Mouse (Mus musculus): ENCODE results near the gene Rnf150. TPM values are rescaled to one million over a fixed set of nuclear protein-coding genes. Genes with fewer than 3 reads are reported as not detected.
"Not testable (repeated sequence)": the region's sequence is repeated elsewhere in the genome, so short reads cannot be mapped to it uniquely, and the experiment has no call there.

Rnf150 gene
- polyA plus RNA-seq, 1 experiment from 2014 or later = 3.1 TPM

- ATAC-seq (ENCODE audit: insufficient number of reproducible peaks, insufficient read depth, low FRiP score, low TSS enrichment); H3K27me3 ChIP-seq; H3K4me2 ChIP-seq (replicated peaks); H3K4me1 ChIP-seq; H3K36me3 ChIP-seq; H3K9me3 ChIP-seq; H3K9ac ChIP-seq; H3K4me3 ChIP-seq; H3K27ac ChIP-seq: not testable (repeated sequence)
- 79% methylated on average over 8 of the region's 8 CpGs for WGBS
These were observed 218.7 kb downstream of the Rnf150 start for GRCm38 (mm10) chr8:83081806-83082205.

GRCm38 (mm10) chr8:83082251-83082650 is 219.1 kb downstream of the Rnf150 start:
- H3K9me3 ChIP-seq = no peaks in the 10 kb centered on the region
- no peak overlapping the region for H3K4me2 ChIP-seq (replicated peaks)
- no peak overlapping the region for H3K9ac ChIP-seq
- no peak overlapping the region for H3K4me3 ChIP-seq
- no peaks in the 10 kb centered on the region for H3K36me3 ChIP-seq
- H3K4me1 ChIP-seq = peaks cover 10% of the 10 kb centered on the region; the same call in 1 of the 2 replicates
- H3K27ac ChIP-seq = no peak overlapping the region
- ATAC-seq (ENCODE audit: insufficient number of reproducible peaks, insufficient read depth, low FRiP score, low TSS enrichment) = no peak
- WGBS = 71% methylated on average over 7 of the region's 7 CpGs
- H3K27me3 ChIP-seq = no peaks in the 10 kb centered on the region

- no peak for ATAC-seq (ENCODE audit: insufficient number of reproducible peaks, insufficient read depth, low FRiP score, low TSS enrichment)
- H3K9ac ChIP-seq = no peak overlapping the region
- no peak overlapping the region for H3K4me2 ChIP-seq (replicated peaks)
- H3K9me3 ChIP-seq = no peaks in the 10 kb centered on the region
- no peak overlapping the region for H3K4me3 ChIP-seq
- WGBS = 76% methylated on average over 6 of the region's 6 CpGs
- H3K27ac ChIP-seq = no peak overlapping the region
- H3K36me3 ChIP-seq = no peaks in the 10 kb centered on the region
- H3K27me3 ChIP-seq = no peaks in the 10 kb centered on the region
- peaks cover 9% of the 10 kb centered on the region; the same call in 1 of the 2 replicates for H3K4me1 ChIP-seq
These were observed 220.3 kb downstream of the Rnf150 start for GRCm38 (mm10) chr8:83083452-83083851.

GRCm38 (mm10) chr8:83085581-83085980 is 222.4 kb downstream of the Rnf150 start:
- Histone ChIP-seq H3K9me3 (no peaks in the 10 kb centered on the region), H3K27me3 (no peaks in the 10 kb centered on the region), H3K9ac (no peak overlapping the region), H3K4me2 (replicated peaks) (no peak overlapping the region), H3K4me3 (no peak overlapping the region), H3K27ac (no peak overlapping the region), H3K4me1 (peaks cover 4% of the 10 kb centered on the region; the same call in 1 of the 2 replicates), H3K36me3 (no peaks in the 10 kb centered on the region)
- ATAC-seq (ENCODE audit: insufficient number of reproducible peaks, insufficient read depth, low FRiP score, low TSS enrichment) = no peak
- WGBS = 75% methylated on average over 3 of the region's 3 CpGs

GRCm38 (mm10) chr8:83086625-83087024 is 223.5 kb downstream of the Rnf150 start:
- H3K27me3 ChIP-seq = no peaks in the 10 kb centered on the region
- H3K9me3 ChIP-seq = no peaks in the 10 kb centered on the region
- H3K4me1 ChIP-seq = no peaks in the 10 kb centered on the region
- ATAC-seq (ENCODE audit: insufficient number of reproducible peaks, insufficient read depth, low FRiP score, low TSS enrichment) = no peak
- 86% methylated on average over 8 of the region's 8 CpGs for WGBS
- H3K9ac ChIP-seq = no peak overlapping the region
- no peak overlapping the region for H3K27ac ChIP-seq
- no peaks in the 10 kb centered on the region for H3K36me3 ChIP-seq
- no peak overlapping the region for H3K4me3 ChIP-seq
- no peak overlapping the region for H3K4me2 ChIP-seq (replicated peaks)

GRCm38 (mm10) chr8:83087604-83088003 is 224.4 kb downstream of the Rnf150 start:
- Histone ChIP-seq H3K4me2 (replicated peaks) (no peak overlapping the region), H3K36me3 (no peaks in the 10 kb centered on the region), H3K9ac (no peak overlapping the region), H3K27ac (no peak overlapping the region), H3K4me1 (no peaks in the 10 kb centered on the region), H3K9me3 (no peaks in the 10 kb centered on the region), H3K4me3 (no peak overlapping the region), H3K27me3 (no peaks in the 10 kb centered on the region)
- ATAC-seq (ENCODE audit: insufficient number of reproducible peaks, insufficient read depth, low FRiP score, low TSS enrichment) = no peak

- H3K9ac ChIP-seq = no peak overlapping the region
- no peaks in the 10 kb centered on the region for H3K4me1 ChIP-seq
- ATAC-seq (ENCODE audit: insufficient number of reproducible peaks, insufficient read depth, low FRiP score, low TSS enrichment) = no peak
- no peak overlapping the region for H3K4me2 ChIP-seq (replicated peaks)
- no peaks in the 10 kb centered on the region for H3K9me3 ChIP-seq
- H3K27ac ChIP-seq = no peak overlapping the region
- 74% methylated on average over 6 of the region's 6 CpGs for WGBS
- no peaks in the 10 kb centered on the region for H3K36me3 ChIP-seq
- H3K4me3 ChIP-seq = no peak overlapping the region
- H3K27me3 ChIP-seq = no peaks in the 10 kb centered on the region
These were observed 225.0 kb downstream of the Rnf150 start for GRCm38 (mm10) chr8:83088156-83088555.

GRCm38 (mm10) chr8:83089336-83089986 is 226.3 kb downstream of the Rnf150 start:
- ATAC-seq (ENCODE audit: insufficient number of reproducible peaks, insufficient read depth, low FRiP score, low TSS enrichment) = no peak
- Histone ChIP-seq H3K9me3 (no peaks in the 10 kb centered on the region), H3K9ac (no peak overlapping the region), H3K36me3 (no peaks in the 10 kb centered on the region), H3K4me1 (no peaks in the 10 kb centered on the region), H3K4me3 (no peak overlapping the region), H3K27ac (no peak overlapping the region), H3K27me3 (no peaks in the 10 kb centered on the region), H3K4me2 (replicated peaks) (no peak overlapping the region)
- WGBS = 33% methylated on average over 10 of the region's 10 CpGs

GRCm38 (mm10) chr8:83090446-83090845 is 227.3 kb downstream of the Rnf150 start:
- ATAC-seq (ENCODE audit: insufficient number of reproducible peaks, insufficient read depth, low FRiP score, low TSS enrichment) = no peak
- Histone ChIP-seq H3K27me3 (no peaks in the 10 kb centered on the region), H3K27ac (no peak overlapping the region), H3K4me3 (no peak overlapping the region), H3K4me1 (no peaks in the 10 kb centered on the region), H3K9me3 (no peaks in the 10 kb centered on the region), H3K9ac (no peak overlapping the region), H3K36me3 (no peaks in the 10 kb centered on the region), H3K4me2 (replicated peaks) (no peak overlapping the region)
- 72% methylated on average over 4 of the region's 4 CpGs for WGBS

- WGBS = 41% methylated on average over 1 of the region's 1 CpGs
- H3K27ac ChIP-seq = no peak overlapping the region
These were observed 236.9 kb downstream of the Rnf150 start for GRCm38 (mm10) chr8:83100041-83100440.

GRCm38 (mm10) chr8:83102957-83103510 is 239.9 kb downstream of the Rnf150 start:
- H3K27me3 ChIP-seq = no peaks in the 10 kb centered on the region
- no peak for ATAC-seq (ENCODE audit: insufficient number of reproducible peaks, insufficient read depth, low FRiP score, low TSS enrichment)

More at GRCm38 (mm10) chr8:83100041-83100440, 236.9 kb downstream of the Rnf150 start:
- Histone ChIP-seq H3K4me2 (replicated peaks) (no peak overlapping the region), H3K27me3 (no peaks in the 10 kb centered on the region), H3K9me3 (no peaks in the 10 kb centered on the region), H3K36me3 (no peaks in the 10 kb centered on the region), H3K4me3 (no peak overlapping the region), H3K9ac (no peak overlapping the region), H3K4me1 (no peaks in the 10 kb centered on the region)
- no peak for ATAC-seq (ENCODE audit: insufficient number of reproducible peaks, insufficient read depth, low FRiP score, low TSS enrichment)

GRCm38 (mm10) chr8:83103968-83104367 is 240.8 kb downstream of the Rnf150 start:
- 87% methylated on average over 2 of the region's 2 CpGs for WGBS

More at GRCm38 (mm10) chr8:83102957-83103510, 239.9 kb downstream of the Rnf150 start:
- Histone ChIP-seq H3K36me3 (no peaks in the 10 kb centered on the region), H3K4me3 (no peak overlapping the region), H3K27ac (no peak overlapping the region), H3K4me2 (replicated peaks) (no peak overlapping the region), H3K9me3 (no peaks in the 10 kb centered on the region), H3K4me1 (no peaks in the 10 kb centered on the region), H3K9ac (no peak overlapping the region)
- 60% methylated on average over 7 of the region's 7 CpGs for WGBS

More at GRCm38 (mm10) chr8:83103968-83104367, 240.8 kb downstream of the Rnf150 start:
- Histone ChIP-seq H3K27me3 (no peaks in the 10 kb centered on the region), H3K36me3 (no peaks in the 10 kb centered on the region), H3K9me3 (no peaks in the 10 kb centered on the region), H3K27ac (no peak overlapping the region), H3K4me2 (replicated peaks) (no peak overlapping the region), H3K9ac (no peak overlapping the region), H3K4me1 (no peaks in the 10 kb centered on the region), H3K4me3 (no peak overlapping the region)
- no peak for ATAC-seq (ENCODE audit: insufficient number of reproducible peaks, insufficient read depth, low FRiP score, low TSS enrichment)
